Mouse (Mus musculus) urinary bladder, postnatal 14 days (tissue): ENCODE results near the gene Smarcc1.

ENCODE experiments used
- DNase-seq: peaks from one replicate; pipeline ENCODE4 v3.0.0; 2021; ENCODE audit warnings: low spot score

The Smarcc1 gene

DNA sequence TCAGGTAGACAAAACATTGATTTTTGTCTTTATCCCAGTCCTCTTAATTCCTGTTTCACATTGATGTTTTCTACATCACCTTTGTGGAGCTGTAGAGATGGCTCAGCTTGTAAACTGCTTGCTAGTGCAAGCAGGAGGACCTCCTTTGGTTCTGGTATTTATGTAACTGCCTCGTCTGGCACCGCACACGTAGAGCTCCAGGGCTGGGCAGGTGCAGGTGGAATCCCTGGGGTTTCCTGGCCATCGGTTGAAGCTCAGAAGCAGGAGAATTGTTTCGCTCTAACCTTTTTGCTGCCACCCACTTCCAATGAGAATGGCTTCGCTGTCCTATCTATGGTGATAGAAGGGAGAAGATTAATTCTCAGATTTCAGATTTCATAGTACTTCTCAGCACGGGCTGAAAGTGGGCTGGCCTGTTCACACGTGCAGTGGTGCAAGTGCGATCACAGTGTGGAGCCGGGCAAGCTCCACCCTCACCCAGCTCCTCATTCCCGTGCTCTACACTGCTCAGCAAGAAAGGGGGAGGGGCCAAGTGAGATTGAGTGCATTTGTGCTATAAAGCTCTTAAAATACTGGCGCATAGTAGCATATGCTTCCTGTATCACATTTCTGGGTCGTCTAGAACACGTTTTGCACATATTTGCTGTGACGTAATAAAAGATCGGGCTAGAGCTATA, 113.0 kb downstream of the Smarcc1 start:
- DNase-seq: no peak

GRCm38 (mm10) chr9:110234962-110235361, 117.5 kb downstream of the Smarcc1 start:
- no peak for DNase-seq

- no peak for DNase-seq
Observed at GRCm38 (mm10) chr9:110243221-110243833, 125.8 kb downstream of the Smarcc1 start, which contains the start of gene Cspg5. TSS of gene Cspg5 (plus strand) at chr9:110243783.

DNA sequence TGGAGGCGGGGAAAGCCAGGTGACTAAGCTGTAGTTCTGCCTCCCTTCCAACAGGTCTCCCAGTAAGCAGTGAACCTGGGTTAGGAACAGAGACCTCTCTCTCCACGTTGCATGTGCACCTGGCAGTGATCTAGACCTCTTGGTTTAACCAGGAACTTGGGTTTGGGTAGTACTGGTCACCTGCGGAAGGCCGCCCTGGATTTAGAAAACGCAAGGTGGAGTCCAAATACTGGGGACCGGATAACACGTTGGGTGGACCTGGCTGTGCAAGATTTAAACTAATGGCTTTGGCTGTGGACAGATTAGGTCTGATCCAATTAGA, 127.0 kb downstream of the Smarcc1 start:
- DNase-seq: no peak

GRCm38 (mm10) chr9:110244889-110245589, 127.5 kb downstream of the Smarcc1 start:
- peak; percentile 24 for DNase-seq

GRCm38 (mm10) chr9:110245590-110246320, 128.2 kb downstream of the Smarcc1 start:
- DNase-seq: peak; percentile 44

DNA sequence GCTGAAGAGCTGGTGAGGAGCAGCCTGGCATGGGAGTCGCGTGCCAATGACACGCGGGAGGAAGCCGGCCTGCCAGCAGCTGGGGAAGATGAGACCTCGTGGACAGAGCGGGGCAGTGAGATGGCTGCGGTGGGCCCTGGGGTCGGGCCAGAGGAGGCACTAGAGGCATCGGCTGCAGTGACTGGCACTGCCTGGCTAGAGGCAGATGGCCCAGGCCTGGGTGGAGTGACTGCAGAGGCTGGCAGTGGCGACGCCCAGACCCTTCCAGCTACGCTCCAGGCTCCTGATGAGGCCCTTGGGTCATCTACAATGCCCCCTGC, 128.8 kb downstream of the Smarcc1 start:
- no peak for DNase-seq

GRCm38 (mm10) chr9:110247049-110247448, 129.5 kb downstream of the Smarcc1 start:
- DNase-seq: no peak

DNA sequence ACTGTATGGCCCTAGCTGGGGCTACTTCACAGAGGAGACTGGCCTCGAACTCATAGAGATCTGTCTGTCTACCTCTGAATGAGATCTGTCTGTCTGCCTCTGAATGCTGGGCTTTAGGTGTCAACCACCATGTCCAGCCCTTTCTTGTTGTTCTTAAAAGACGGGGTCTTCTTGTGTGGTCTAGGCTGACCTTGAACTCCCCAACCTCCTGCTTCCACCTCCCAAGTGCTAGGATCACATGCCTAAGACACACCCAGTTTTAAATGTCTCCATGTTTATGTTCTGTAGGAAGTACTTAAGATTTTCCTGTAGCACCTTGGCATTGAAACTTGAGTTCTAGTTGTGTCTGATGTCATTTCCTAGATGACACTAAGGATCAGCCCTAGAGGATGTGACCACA, 131.4 kb downstream of the Smarcc1 start:
- no peak for DNase-seq

DNA sequence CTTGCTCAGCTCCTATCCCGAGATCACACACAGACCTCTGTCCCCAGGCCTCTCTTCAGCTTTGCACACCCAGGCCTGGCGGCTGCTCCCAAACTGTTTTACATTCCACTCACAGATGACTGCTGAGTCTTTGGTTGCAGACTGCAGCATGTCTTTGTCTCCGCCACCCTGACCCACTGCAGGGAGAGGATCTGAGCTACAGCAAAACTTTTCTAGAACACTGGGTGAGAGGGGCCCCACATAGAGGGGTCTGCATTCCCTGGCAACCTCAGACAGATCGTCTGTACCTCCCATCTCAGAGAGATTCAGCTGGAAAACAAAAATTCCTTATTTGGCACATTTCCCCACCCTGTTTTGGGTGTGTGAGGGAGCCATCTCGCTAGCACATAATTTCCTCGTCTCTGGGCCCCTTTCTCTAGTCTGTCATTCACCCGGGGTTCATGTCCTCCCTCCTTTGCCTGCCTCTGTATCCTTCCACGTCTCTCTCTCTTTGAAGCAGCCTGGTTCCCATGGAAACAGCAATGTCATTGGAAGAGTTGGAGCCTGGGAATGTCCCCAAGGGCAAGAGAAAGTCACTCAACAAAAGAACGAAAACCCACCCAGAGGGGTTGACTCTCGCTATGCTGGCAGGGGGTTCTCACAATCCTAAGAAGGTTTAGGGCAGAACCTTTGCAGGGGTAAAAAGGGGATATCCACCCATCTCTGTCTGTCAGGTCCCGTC, 132.5 kb downstream of the Smarcc1 start:
- DNase-seq: no peak

DNA sequence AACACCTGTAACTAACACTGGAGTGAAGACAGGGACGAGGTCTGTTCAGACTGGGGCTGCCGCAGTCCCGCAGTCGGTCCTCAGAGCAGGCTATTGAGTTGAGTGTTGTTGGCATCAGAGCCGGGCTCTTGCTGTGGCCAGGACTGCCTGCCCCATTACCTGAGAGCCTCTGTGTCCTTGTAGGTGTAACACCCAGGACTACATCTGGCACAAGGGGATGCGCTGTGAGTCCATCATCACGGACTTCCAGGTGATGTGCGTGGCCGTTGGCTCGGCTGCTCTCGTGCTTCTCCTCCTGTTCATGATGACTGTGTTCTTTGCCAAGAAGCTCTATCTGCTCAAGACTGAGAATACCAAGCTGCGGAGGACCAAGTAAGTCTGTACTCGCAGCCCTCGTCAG, 133.3 kb downstream of the Smarcc1 start:
- no peak for DNase-seq

- no peak for DNase-seq
Observed at GRCm38 (mm10) chr9:110255407-110256019, 138.0 kb downstream of the Smarcc1 start.

GRCm38 (mm10) chr9:110258646-110259045, 141.1 kb downstream of the Smarcc1 start:
- DNase-seq: no peak

GRCm38 (mm10) chr9:110259118-110259517, 141.6 kb downstream of the Smarcc1 start:
- no peak for DNase-seq

DNA sequence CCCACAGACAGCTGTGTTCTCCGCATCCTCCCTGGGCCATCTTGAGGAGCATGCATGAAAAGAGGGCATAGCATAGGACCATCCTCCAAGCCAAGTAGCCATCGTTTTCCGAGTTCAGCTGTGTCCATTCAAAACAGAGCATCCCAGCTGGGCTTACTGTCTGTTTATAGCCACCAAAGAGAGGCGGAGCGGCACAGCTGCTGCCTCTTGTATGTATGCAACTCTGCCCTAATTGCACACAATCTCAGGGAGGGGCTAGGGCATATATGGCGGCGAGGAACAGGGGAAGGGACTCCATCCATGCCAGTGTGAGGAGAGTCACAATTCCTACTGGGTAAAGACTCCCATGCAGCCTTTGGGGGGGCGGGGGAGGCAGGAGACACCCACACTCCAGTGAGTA, 145.7 kb downstream of the Smarcc1 start:
- DNase-seq: no peak

DNA sequence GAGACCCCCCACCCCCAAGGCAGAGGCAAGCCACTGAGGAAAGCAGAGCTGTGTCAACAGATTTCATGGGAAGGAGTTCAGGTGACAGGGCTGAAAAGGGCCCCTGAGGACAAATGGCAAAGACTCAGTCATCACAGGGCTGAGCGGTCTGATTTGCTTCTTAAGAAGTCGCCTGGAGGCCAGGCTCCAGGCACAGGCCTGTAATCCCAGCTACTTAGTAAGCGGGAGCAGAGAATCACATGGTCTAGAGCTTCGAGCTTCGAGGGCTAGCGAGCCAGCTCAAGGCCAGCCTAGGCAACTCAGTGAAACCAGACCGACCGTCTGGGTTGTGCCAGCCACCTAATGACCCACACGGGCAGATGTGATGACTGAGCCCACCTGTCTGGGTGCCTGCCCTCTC, 147.5 kb downstream of the Smarcc1 start:
- no peak for DNase-seq

GRCm38 (mm10) chr9:110268416-110268815, 150.9 kb downstream of the Smarcc1 start:
- no peak for DNase-seq

DNA sequence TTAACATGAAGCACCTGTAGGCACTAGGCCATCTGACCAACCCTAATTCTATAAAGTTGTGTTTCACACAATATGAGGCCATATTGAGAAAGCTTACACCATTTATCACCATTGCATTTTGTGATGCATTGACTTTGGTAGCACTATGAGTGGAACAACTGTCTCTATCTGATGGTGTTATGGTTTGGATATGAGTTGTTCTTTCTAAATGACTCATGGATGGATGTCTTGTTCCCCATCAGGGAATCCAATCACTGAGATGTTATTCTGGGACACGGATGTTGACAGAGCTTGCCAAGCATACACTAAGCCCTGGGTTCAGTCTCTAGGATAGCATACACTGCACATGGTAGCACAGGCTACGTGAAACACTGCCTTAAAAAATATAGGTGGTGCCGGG, 154.8 kb downstream of the Smarcc1 start:
- DNase-seq: no peak

- DNase-seq: no peak
Observed at GRCm38 (mm10) chr9:110273507-110273906, 156.0 kb downstream of the Smarcc1 start.

GRCm38 (mm10) chr9:110275882-110276281, 158.4 kb downstream of the Smarcc1 start:
- no peak for DNase-seq

GRCm38 (mm10) chr9:110277431-110277881, 159.9 kb downstream of the Smarcc1 start:
- DNase-seq: no peak
